Mouse (Mus musculus): ENCODE measurements around the gene Sh3rf1. TPM values are rescaled to one million over a fixed set of nuclear protein-coding genes. Genes with fewer than 3 reads are reported as not detected.

The Sh3rf1 gene
- polyA plus RNA-seq, 1 experiment from 2014 or later = 34.7 TPM

GRCm38 (mm10) chr8:61229511-61230195 is 6.0 kb downstream of the Sh3rf1 start:
- 41% methylated on average over 12 of the region's 12 CpGs for WGBS
- H3K4me2 ChIP-seq (ENCODE audit: low read length) = peak overlapping the region; percentile 25
- peaks cover 38% of the 10 kb centered on the region for H3K4me1 ChIP-seq (ENCODE audit: control insufficient read depth, insufficient read depth, low read length)
- no peaks in the 10 kb centered on the region for H3K9me3 ChIP-seq (replicated peaks; ENCODE audit: control insufficient read depth, low read length, poor library complexity, severe bottlenecking)
- peak overlapping the region; percentile 14; the same call in 1 of the 2 replicates for H3K9ac ChIP-seq (ENCODE audit: low read depth, low read length)
- 0 out of 2 replicates have a peak overlapping the region, but pooled peaks have one; percentile 4 for H3K4me3 ChIP-seq (ENCODE audit: low read depth, low read length)
- no peaks in the 10 kb centered on the region for H3K27me3 ChIP-seq (ENCODE audit: control insufficient read depth, insufficient read depth, low read depth, low read length)
- no peak overlapping the region for H3K27ac ChIP-seq (ENCODE audit: low read length)
- no peaks in the 10 kb centered on the region for H3K36me3 ChIP-seq (ENCODE audit: control insufficient read depth, insufficient read depth, low read length)
- ATAC-seq = no peak

- ATAC-seq = no peak
- no peaks in the 10 kb centered on the region for H3K36me3 ChIP-seq (ENCODE audit: control insufficient read depth, insufficient read depth, low read length)
- no peak overlapping the region for H3K9ac ChIP-seq (ENCODE audit: low read depth, low read length)
- H3K9me3 ChIP-seq (replicated peaks; ENCODE audit: control insufficient read depth, low read length, poor library complexity, severe bottlenecking) = no peaks in the 10 kb centered on the region
- peaks cover 33% of the 10 kb centered on the region for H3K4me1 ChIP-seq (ENCODE audit: control insufficient read depth, insufficient read depth, low read length)
- H3K27me3 ChIP-seq (ENCODE audit: control insufficient read depth, insufficient read depth, low read depth, low read length) = no peaks in the 10 kb centered on the region
- 98% methylated on average over 11 of the region's 11 CpGs for WGBS
- no peak overlapping the region for H3K4me2 ChIP-seq (ENCODE audit: low read length)
- H3K4me3 ChIP-seq (ENCODE audit: low read depth, low read length) = no peak overlapping the region
- H3K27ac ChIP-seq (ENCODE audit: low read length) = no peak overlapping the region
Observed at GRCm38 (mm10) chr8:61230881-61231755, 7.4 kb downstream of the Sh3rf1 start.

GRCm38 (mm10) chr8:61235499-61235898 is 11.8 kb downstream of the Sh3rf1 start:
- Histone ChIP-seq H3K9me3 (replicated peaks; ENCODE audit: control insufficient read depth, low read length, poor library complexity, severe bottlenecking) (no peaks in the 10 kb centered on the region), H3K4me2 (ENCODE audit: low read length) (no peak overlapping the region), H3K36me3 (ENCODE audit: control insufficient read depth, insufficient read depth, low read length) (no peaks in the 10 kb centered on the region), H3K27ac (ENCODE audit: low read length) (no peak overlapping the region), H3K4me3 (ENCODE audit: low read depth, low read length) (no peak overlapping the region), H3K9ac (ENCODE audit: low read depth, low read length) (no peak overlapping the region), H3K27me3 (ENCODE audit: control insufficient read depth, insufficient read depth, low read depth, low read length) (no peaks in the 10 kb centered on the region), H3K4me1 (ENCODE audit: control insufficient read depth, insufficient read depth, low read length) (0 out of 2 replicates have a peak, but pooled peaks cover 5% of the 10 kb centered on the region)
- no peak for ATAC-seq
- WGBS = 93% methylated on average over 5 of the region's 5 CpGs

GRCm38 (mm10) chr8:61236506-61237268 is 13.0 kb downstream of the Sh3rf1 start:
- no peaks in the 10 kb centered on the region for H3K36me3 ChIP-seq (ENCODE audit: control insufficient read depth, insufficient read depth, low read length)
- H3K9ac ChIP-seq (ENCODE audit: low read depth, low read length) = no peak overlapping the region
- WGBS = 77% methylated on average over 9 of the region's 9 CpGs
- H3K4me3 ChIP-seq (ENCODE audit: low read depth, low read length) = no peak overlapping the region
- H3K27me3 ChIP-seq (ENCODE audit: control insufficient read depth, insufficient read depth, low read depth, low read length) = no peaks in the 10 kb centered on the region
- H3K27ac ChIP-seq (ENCODE audit: low read length) = no peak overlapping the region
- H3K9me3 ChIP-seq (replicated peaks; ENCODE audit: control insufficient read depth, low read length, poor library complexity, severe bottlenecking) = no peaks in the 10 kb centered on the region
- H3K4me1 ChIP-seq (ENCODE audit: control insufficient read depth, insufficient read depth, low read length) = 0 out of 2 replicates have a peak, but pooled peaks cover 2% of the 10 kb centered on the region
- no peak overlapping the region for H3K4me2 ChIP-seq (ENCODE audit: low read length)
- 0 out of 2 replicates have a peak, but pooled peaks have one; percentile 23 for ATAC-seq

- Histone ChIP-seq H3K9ac (ENCODE audit: low read depth, low read length) (no peak overlapping the region), H3K27me3 (ENCODE audit: control insufficient read depth, insufficient read depth, low read depth, low read length) (no peaks in the 10 kb centered on the region), H3K4me2 (ENCODE audit: low read length) (no peak overlapping the region), H3K9me3 (replicated peaks; ENCODE audit: control insufficient read depth, low read length, poor library complexity, severe bottlenecking) (no peaks in the 10 kb centered on the region), H3K36me3 (ENCODE audit: control insufficient read depth, insufficient read depth, low read length) (no peaks in the 10 kb centered on the region), H3K4me3 (ENCODE audit: low read depth, low read length) (no peak overlapping the region), H3K27ac (ENCODE audit: low read length) (no peak overlapping the region), H3K4me1 (ENCODE audit: control insufficient read depth, insufficient read depth, low read length) (0 out of 2 replicates have a peak, but pooled peaks cover 2% of the 10 kb centered on the region)
- WGBS = 52% methylated on average over 2 of the region's 3 CpGs
- no peak for ATAC-seq
Observed at GRCm38 (mm10) chr8:61239576-61239975, 15.9 kb downstream of the Sh3rf1 start.

GRCm38 (mm10) chr8:61241229-61241628 is 17.6 kb downstream of the Sh3rf1 start:
- Histone ChIP-seq H3K36me3 (ENCODE audit: control insufficient read depth, insufficient read depth, low read length) (no peaks in the 10 kb centered on the region), H3K9me3 (replicated peaks; ENCODE audit: control insufficient read depth, low read length, poor library complexity, severe bottlenecking) (no peaks in the 10 kb centered on the region), H3K9ac (ENCODE audit: low read depth, low read length) (no peak overlapping the region), H3K4me1 (ENCODE audit: control insufficient read depth, insufficient read depth, low read length) (0 out of 2 replicates have a peak, but pooled peaks cover 2% of the 10 kb centered on the region), H3K27me3 (ENCODE audit: control insufficient read depth, insufficient read depth, low read depth, low read length) (no peaks in the 10 kb centered on the region), H3K27ac (ENCODE audit: low read length) (no peak overlapping the region), H3K4me2 (ENCODE audit: low read length) (no peak overlapping the region), H3K4me3 (ENCODE audit: low read depth, low read length) (no peak overlapping the region)
- ATAC-seq = peak; percentile 49; the same call in 1 of the 2 replicates
- WGBS = 70% methylated on average over 8 of the region's 8 CpGs

GRCm38 (mm10) chr8:61242896-61243295 is 19.2 kb downstream of the Sh3rf1 start:
- Histone ChIP-seq H3K27me3 (ENCODE audit: control insufficient read depth, insufficient read depth, low read depth, low read length) (no peaks in the 10 kb centered on the region), H3K4me3 (ENCODE audit: low read depth, low read length) (no peak overlapping the region), H3K27ac (ENCODE audit: low read length) (no peak overlapping the region), H3K36me3 (ENCODE audit: control insufficient read depth, insufficient read depth, low read length) (no peaks in the 10 kb centered on the region), H3K4me1 (ENCODE audit: control insufficient read depth, insufficient read depth, low read length) (no peaks in the 10 kb centered on the region), H3K9ac (ENCODE audit: low read depth, low read length) (no peak overlapping the region), H3K4me2 (ENCODE audit: low read length) (no peak overlapping the region), H3K9me3 (replicated peaks; ENCODE audit: control insufficient read depth, low read length, poor library complexity, severe bottlenecking) (no peaks in the 10 kb centered on the region)
- ATAC-seq = no peak
- 96% methylated on average over 19 of the region's 19 CpGs for WGBS

- Histone ChIP-seq H3K4me1 (ENCODE audit: control insufficient read depth, insufficient read depth, low read length) (no peaks in the 10 kb centered on the region), H3K9ac (ENCODE audit: low read depth, low read length) (no peak overlapping the region), H3K9me3 (replicated peaks; ENCODE audit: control insufficient read depth, low read length, poor library complexity, severe bottlenecking) (no peaks in the 10 kb centered on the region), H3K27me3 (ENCODE audit: control insufficient read depth, insufficient read depth, low read depth, low read length) (no peaks in the 10 kb centered on the region), H3K27ac (ENCODE audit: low read length) (no peak overlapping the region), H3K4me3 (ENCODE audit: low read depth, low read length) (no peak overlapping the region), H3K4me2 (ENCODE audit: low read length) (no peak overlapping the region), H3K36me3 (ENCODE audit: control insufficient read depth, insufficient read depth, low read length) (no peaks in the 10 kb centered on the region)
- ATAC-seq = no peak
- WGBS = 89% methylated on average over 5 of the region's 5 CpGs
Observed at GRCm38 (mm10) chr8:61243491-61243890, 19.8 kb downstream of the Sh3rf1 start.

All from midbrain, embryonic 16.5 days (tissue).